Mouse (Mus musculus) cerebellum, adult 2 months (tissue): Measurements from ENCODE around the gene Hvcn1.

Experiments
- CTCF ChIP-seq: fragments of 200-500 bp; IDR thresholded peaks from 2 replicates; pipeline ENCODE4 v1.5.1; 2011; ENCODE audit warnings: low read depth, mild to moderate bottlenecking, control low read depth, low read length, moderate library complexity, borderline replicate concordance; ENCODE audit not compliant: insufficient read depth
- POLR2A ChIP-seq: fragments of 200-500 bp; IDR thresholded peaks from 2 replicates; pipeline ENCODE4 v1.6.1; 2011; ENCODE audit warnings: low read length, control low read depth, borderline replicate concordance; ENCODE audit not compliant: insufficient read depth

DNA sequence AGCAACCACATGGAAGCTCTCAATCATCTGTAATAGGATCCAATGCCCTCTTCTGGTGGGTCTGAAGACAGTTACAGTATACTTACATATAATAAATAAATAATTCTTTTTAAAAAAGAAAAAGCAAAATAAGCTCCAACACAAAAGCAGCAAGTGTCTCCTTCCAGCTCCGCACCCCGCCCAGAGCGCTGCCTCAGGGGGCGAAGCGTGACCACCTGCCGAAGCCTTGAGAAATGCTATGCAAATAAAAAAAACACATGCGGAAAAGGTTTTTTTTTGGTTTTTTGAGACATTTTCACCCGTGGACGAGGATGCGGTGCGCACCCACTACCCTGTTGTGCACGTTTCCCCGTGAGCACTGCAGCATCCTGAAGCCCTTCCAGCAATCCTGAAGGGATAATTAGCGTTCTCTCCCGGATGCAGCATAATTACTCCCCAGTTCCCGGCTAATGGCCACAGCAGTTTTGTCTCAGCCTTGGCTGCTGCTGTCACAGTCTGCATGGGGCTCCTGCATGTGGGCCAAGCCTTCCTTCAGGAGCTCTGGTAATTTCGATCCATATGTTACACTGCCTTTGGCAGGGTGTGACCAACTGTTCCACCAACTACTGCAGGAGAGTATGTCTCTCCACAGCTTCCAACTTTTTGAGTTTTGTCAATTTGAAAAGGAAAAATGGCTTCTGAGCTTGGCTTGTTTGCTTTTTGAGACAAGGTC, 45.4 kb downstream of the Hvcn1 start:
- no peak for TF ChIP-seq CTCF
- TF ChIP-seq POLR2A = no peak
